Comparison of ENCODE assay signal across 9 mouse cellular contexts in the genomic region with DNA sequence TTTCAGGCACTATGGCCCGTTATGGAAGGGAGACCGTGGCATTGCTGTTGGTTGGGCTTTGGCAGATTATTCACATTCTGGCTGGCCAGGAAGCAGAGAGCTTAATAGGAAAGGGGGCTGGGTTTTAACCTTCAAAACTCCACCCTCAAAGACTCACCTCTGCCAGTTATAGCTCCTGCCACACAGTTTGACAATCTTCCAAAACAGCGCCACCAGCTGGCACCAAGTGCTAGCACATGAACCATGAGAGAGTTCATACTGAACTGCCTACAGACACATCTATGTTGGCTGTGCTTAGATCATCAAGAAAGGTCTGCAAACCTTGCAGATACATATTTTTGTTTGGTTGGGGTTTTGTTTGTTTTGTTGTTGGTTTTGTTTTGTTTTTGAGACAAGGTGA. TPM values are rescaled to one million over a fixed set of nuclear protein-coding genes. Genes with fewer than 3 reads are reported as not detected.
DNase-seq lines count a peak whose midpoint lies in the region; ATAC-seq and TF ChIP-seq lines count a peak whose summit lies in the region.
"Had no signal": no experiment of that assay in that cellular context is flagged by ENCODE, and none has a peak within 500 bp of the region (broad histone marks: within the 10 kb centered on the region; RNA-seq: fewer than 3 reads in every experiment).

No protein-coding gene starts in this region.

- H3K36me3 ChIP-seq in kidney, embryonic 15.5 days = no peaks in the 10 kb centered on the region
- H3K36me3 ChIP-seq in E14TG2a.4 (ENCODE audit: insufficient read depth, low read length) = no peaks in the 10 kb centered on the region
- no peaks in the 10 kb centered on the region for H3K36me3 ChIP-seq in splenic B cell, adult 2 months (ENCODE audit: control insufficient read depth, insufficient read depth, low read length, poor library complexity, severe bottlenecking)
- no peaks in the 10 kb centered on the region for H3K36me3 ChIP-seq in intestine, embryonic 16.5 days (ENCODE audit: control insufficient read depth, insufficient read depth, low read length)
- H3K36me3 ChIP-seq: embryonic facial prominence, embryonic 12.5 days had no signal

- 59% methylated on average over 3 of the region's 3 CpGs for WGBS in kidney, embryonic 15.5 days
- whole genome bisulfite sequencing in intestine, embryonic 16.5 days = 67% methylated on average over 3 of the region's 3 CpGs

- ATAC-seq in kidney, embryonic 15.5 days (replicated peaks; ENCODE audit: low FRiP score) = no peak
- ATAC-seq in intestine, embryonic 16.5 days = no peak

- peaks cover 17% of the 10 kb centered on the region; the same call in 1 of the 2 replicates for H3K4me1 ChIP-seq in kidney, embryonic 15.5 days
- peaks cover 51% of the 10 kb centered on the region for H3K4me1 ChIP-seq in E14TG2a.4 (replicated peaks; ENCODE audit: low read depth, low read length)
- H3K4me1 ChIP-seq in intestine, embryonic 16.5 days (ENCODE audit: control insufficient read depth, insufficient read depth, low read length) = 0 out of 2 replicates have a peak, but pooled peaks cover 4% of the 10 kb centered on the region

- H3K4me2 ChIP-seq in kidney, embryonic 15.5 days = no peak overlapping the region
- H3K4me2 ChIP-seq in intestine, embryonic 16.5 days (ENCODE audit: low read depth, low read length) = no peak overlapping the region
- H3K4me2 ChIP-seq: embryonic facial prominence, embryonic 12.5 days had no signal

- H3K4me3 ChIP-seq in kidney, embryonic 15.5 days (replicated peaks) = no peak overlapping the region
- H3K4me3 ChIP-seq in E14TG2a.4 (replicated peaks; ENCODE audit: low read length) = peak overlapping the region; percentile 58; the same call in 1 of the 2 replicates
- no peak overlapping the region for H3K4me3 ChIP-seq in intestine, embryonic 16.5 days (ENCODE audit: low read length)
- H3K4me3 ChIP-seq: embryonic facial prominence, embryonic 12.5 days had no signal

- no peak overlapping the region for H3K27ac ChIP-seq in kidney, embryonic 15.5 days
- no peak overlapping the region for H3K27ac ChIP-seq in intestine, embryonic 16.5 days (ENCODE audit: low read length)

- no peaks in the 10 kb centered on the region for H3K9me3 ChIP-seq in kidney, embryonic 15.5 days (replicated peaks)
- H3K9me3 ChIP-seq in E14TG2a.4 (ENCODE audit: low read length) = no peaks in the 10 kb centered on the region
- H3K9me3 ChIP-seq in intestine, embryonic 16.5 days (ENCODE audit: control insufficient read depth, low read length) = no peaks in the 10 kb centered on the region
- H3K9me3 ChIP-seq: embryonic facial prominence, embryonic 12.5 days had no signal

- no peaks in the 10 kb centered on the region for H3K27me3 ChIP-seq in kidney, embryonic 15.5 days
- H3K27me3 ChIP-seq in E14TG2a.4 (ENCODE audit: insufficient read depth, low read length) = peaks cover 3% of the 10 kb centered on the region; the same call in 1 of the 2 replicates
- H3K27me3 ChIP-seq in splenic B cell, adult 2 months (ENCODE audit: control insufficient read depth, insufficient read depth, low read length, poor library complexity, severe bottlenecking) = no peaks in the 10 kb centered on the region
- no peaks in the 10 kb centered on the region for H3K27me3 ChIP-seq in intestine, embryonic 16.5 days (replicated peaks; ENCODE audit: control insufficient read depth, insufficient read depth, low read length)
- H3K27me3 ChIP-seq: embryonic facial prominence, embryonic 12.5 days had no signal

- peak; percentile 67 for TF ChIP-seq CTCF in E14TG2a.4 (conservative IDR thresholded peaks at IDR 0.05; ENCODE audit: low read length)

- H3K9ac ChIP-seq in kidney, embryonic 15.5 days = no peak overlapping the region
- no peak overlapping the region for H3K9ac ChIP-seq in intestine, embryonic 16.5 days (ENCODE audit: low read depth, low read length)
- H3K9ac ChIP-seq: embryonic facial prominence, embryonic 12.5 days had no signal

- DNase-seq in kidney, adult 18-20 months = peak; percentile 42
- DNase-seq in adrenal gland, postnatal 14 days = peak; percentile 75
- peak; percentile 34 for DNase-seq in gastrocnemius, postnatal 25 days
- DNase-seq in splenic B cell, adult 2 months (ENCODE audit: low read depth, low spot score) = peak; percentile 23
- no peak for DNase-seq in urinary bladder, postnatal 14 days (ENCODE audit: low spot score)

RNA-seq across cellular contexts. Expression of a gene that starts 28.7 kb away (rescaled TPM):
- 205 and 206 TPM in 2 replicates for polyA plus RNA-seq in kidney, embryonic 15.5 days (2015; fragmentation: Nextera tagmentation; extraction: Ambion mirVana)
- total RNA-seq in adrenal gland, postnatal 14 days (2021) = 164 and 176 TPM in 2 replicates
- 100 to 1,000 TPM; 123 to 140 TPM for total RNA-seq in gastrocnemius, postnatal 25 days (2021)
- 168 and 174 TPM in 2 replicates for polyA plus RNA-seq in intestine, embryonic 16.5 days (2015; fragmentation: Nextera tagmentation; extraction: Ambion mirVana)
